Mouse (Mus musculus) megakaryocyte-erythroid progenitor cell, adult 5 weeks (primary cell): Measurements from ENCODE around the gene Krt7. TPM values are rescaled to one million over a fixed set of nuclear protein-coding genes. Genes with fewer than 3 reads are reported as not detected.

Experiments used
- polyA plus RNA-seq: library from polyadenylated mRNA; stranded (reverse); fragments of >175 nt; gene quantifications from 2 replicates; pipeline ENCODE4 v1.2.3, GENCODE M21; 2012

The Krt7 gene
- polyA plus RNA-seq: 0.37 and 1.1 TPM in 2 replicates

GRCm38 (mm10) chr15:101410775-101411174 is at the start of gene Krt7:
Gene Krt7, plus strand, starts transcription at chr15:101411043.

GRCm38 (mm10) chr15:101370101-101370911 is 40.5 kb upstream of the Krt7 start, which contains the start of gene Krt80:
Gene Krt80, minus strand, starts transcription at chr15:101370162.

GRCm38 (mm10) chr15:101438555-101438954 is 27.7 kb downstream of the Krt7 start, which contains the start of gene Krt87:
Gene Krt87, minus strand, starts transcription at chr15:101438804.

GRCm38 (mm10) chr15:101447444-101447843 is 36.6 kb downstream of the Krt7 start, which contains the start of gene Krt88:
Gene Krt88, plus strand, starts transcription at chr15:101447744.

GRCm38 (mm10) chr15:101463651-101464050 is 52.8 kb downstream of the Krt7 start, which contains the start of gene Krt81:
Gene Krt81, minus strand, starts transcription at chr15:101463751.

GRCm38 (mm10) chr15:101472952-101473528 is 62.2 kb downstream of the Krt7 start, which contains the start of gene Krt86:
Gene Krt86, plus strand, starts transcription at chr15:101473478.

Other genes starting within 250 kb of the Krt7 start
- gene Acvr1b, start 237.0 kb upstream of the Krt7 start, polyA plus RNA-seq: 6.0 and 6.1 TPM in 2 replicates
- 24.5 and 33.4 TPM in 2 replicates for gene Grasp, start 186.9 kb upstream of the Krt7 start, polyA plus RNA-seq
- 218 and 261 TPM in 2 replicates for gene Nr4a1, start 156.8 kb upstream of the Krt7 start, polyA plus RNA-seq
- 68.8 and 70.0 TPM in 2 replicates for gene Atg101, start 126.8 kb upstream of the Krt7 start, polyA plus RNA-seq
- 0.05 and 0.25 TPM in 2 replicates for gene 6030408B16Rik, start 117.8 kb upstream of the Krt7 start, polyA plus RNA-seq
- 1.8 and 1.9 TPM in 2 replicates for gene Krt80, start 40.9 kb upstream of the Krt7 start, polyA plus RNA-seq
- gene Krt87, start 27.8 kb downstream of the Krt7 start, polyA plus RNA-seq: 0.03 TPM in 1 of 2 replicates, not detected in the other
- gene Krt88, start 36.7 kb downstream of the Krt7 start, polyA plus RNA-seq: not detected in 2 replicates
- gene Krt81, start 52.7 kb downstream of the Krt7 start, polyA plus RNA-seq: not detected in 2 replicates
- 0.08 and 0.31 TPM in 2 replicates for gene Krt86, start 62.4 kb downstream of the Krt7 start, polyA plus RNA-seq
- 0.38 and 0.40 TPM in 2 replicates for gene Krt83, start 80.5 kb downstream of the Krt7 start, polyA plus RNA-seq
- gene Gm49425, start 106.2 kb downstream of the Krt7 start, polyA plus RNA-seq: not detected in 2 replicates
- gene Krt84, start 121.8 kb downstream of the Krt7 start, polyA plus RNA-seq: not detected in 2 replicates
- gene Krt82, start 139.6 kb downstream of the Krt7 start, polyA plus RNA-seq: not detected in 2 replicates
- gene Krt90, start 151.9 kb downstream of the Krt7 start, polyA plus RNA-seq: not detected in 2 replicates
- gene Krt75, start 162.9 kb downstream of the Krt7 start, polyA plus RNA-seq: not detected in 2 replicates
- not detected in 2 replicates for gene Gm5414, start 217.1 kb downstream of the Krt7 start, polyA plus RNA-seq
- not detected in 2 replicates for gene Gm5478, start 236.3 kb downstream of the Krt7 start, polyA plus RNA-seq